Mouse (Mus musculus): ENCODE data around the gene Gm45844. TPM values are rescaled to one million over a fixed set of nuclear protein-coding genes. Genes with fewer than 3 reads are reported as not detected.
"Not testable (repeated sequence)": the region's sequence is repeated elsewhere in the genome, so short reads cannot be mapped to it uniquely, and the experiment has no call there.

Gm45844 gene
- polyA plus RNA-seq (2015; fragmentation: Nextera tagmentation; extraction: Ambion mirVana), result 4.6 and 4.9 TPM in 2 replicates

- WGBS, result 46% methylated on average over 45 of the region's 45 CpGs
- peak within 1 kb of the TSS; percentile 2; the same call in 1 of the 2 replicates for H3K9ac ChIP-seq
- peaks cover 10% of the 10 kb centered on the region for H3K36me3 ChIP-seq
Measured at GRCm38 (mm10) chr7:7277966-7278567, at the start of gene Gm45844. Gene Gm45844, minus strand, starts transcription at chr7:7278289.

GRCm38 (mm10) chr7:7295595-7295994 is 17.5 kb upstream of the Gm45844 start:
- Histone ChIP-seq H3K4me3 (no peak overlapping the region), H3K9ac (no peak overlapping the region), H3K27me3 (no peaks in the 10 kb centered on the region), H3K4me1 (0 out of 2 replicates have a peak, but pooled peaks cover 7% of the 10 kb centered on the region), H3K9me3 (no peaks in the 10 kb centered on the region), H3K36me3 (peaks cover 54% of the 10 kb centered on the region), H3K4me2 (replicated peaks) (no peak overlapping the region), H3K27ac (no peak overlapping the region)
- ATAC-seq (ENCODE audit: low FRiP score, low read depth), result no peak
- 80% methylated on average over 16 of the region's 16 CpGs for WGBS

More at GRCm38 (mm10) chr7:7277966-7278567, at the start of gene Gm45844:
- H3K27me3 ChIP-seq, H3K4me1 ChIP-seq, H3K9me3 ChIP-seq: not testable (repeated sequence)
- Histone ChIP-seq H3K4me3 (peak within 1 kb of the TSS; percentile 36), H3K4me2 (replicated peaks) (peak within 1 kb of the TSS; percentile 51), H3K27ac (peak within 1 kb of the TSS; percentile 22; the same call in 1 of the 2 replicates)
- ATAC-seq (ENCODE audit: low FRiP score, low read depth), result peak; percentile 100

GRCm38 (mm10) chr7:7281383-7281782 is 3.3 kb upstream of the Gm45844 start:
- no peak overlapping the region for H3K4me2 ChIP-seq (replicated peaks)
- H3K9ac ChIP-seq, result no peak overlapping the region
- peaks cover 3% of the 10 kb centered on the region for H3K9me3 ChIP-seq
- H3K4me1 ChIP-seq, result no peaks in the 10 kb centered on the region
- H3K27ac ChIP-seq, result no peak overlapping the region
- H3K4me3 ChIP-seq, result no peak overlapping the region
- 56% methylated on average over 1 of the region's 1 CpGs for WGBS
- H3K27me3 ChIP-seq, result no peaks in the 10 kb centered on the region
- ATAC-seq (ENCODE audit: low FRiP score, low read depth), result no peak
- peaks cover 29% of the 10 kb centered on the region for H3K36me3 ChIP-seq

GRCm38 (mm10) chr7:7277556-7277955 is 533 bp downstream of the Gm45844 start:
- H3K4me1 ChIP-seq, H3K36me3 ChIP-seq, H3K27me3 ChIP-seq, H3K9me3 ChIP-seq: not testable (repeated sequence)
- Histone ChIP-seq H3K9ac (peak overlapping the region; percentile 2; the same call in 1 of the 2 replicates), H3K4me2 (replicated peaks) (peak overlapping the region; percentile 51), H3K27ac (peak overlapping the region; percentile 22; the same call in 1 of the 2 replicates), H3K4me3 (peak overlapping the region; percentile 36)
- peak; percentile 64; the same call in 1 of the 2 replicates for ATAC-seq (ENCODE audit: low FRiP score, low read depth)
- WGBS, result 44% methylated on average over 24 of the region's 24 CpGs

GRCm38 (mm10) chr7:7247228-7247627 is 30.9 kb downstream of the Gm45844 start, which contains the start of gene Vmn2r29:
Gene Vmn2r29, minus strand, starts transcription at chr7:7247328.
- H3K27ac ChIP-seq; H3K27me3 ChIP-seq; H3K4me1 ChIP-seq; H3K4me2 ChIP-seq (replicated peaks); ATAC-seq (ENCODE audit: low FRiP score, low read depth); H3K36me3 ChIP-seq; H3K9me3 ChIP-seq; H3K4me3 ChIP-seq; H3K9ac ChIP-seq: not testable (repeated sequence)
- no CpG with 5 or more reads among the region's 1 CpGs for WGBS

GRCm38 (mm10) chr7:7209313-7210151 is 68.6 kb downstream of the Gm45844 start, which contains the start of gene Zfp772:
Gene Zfp772, minus strand, starts transcription at chr7:7209998.
- WGBS, result 2% methylated on average over 24 of the region's 24 CpGs

GRCm38 (mm10) chr7:7188191-7188942 is 89.7 kb downstream of the Gm45844 start:
- peaks cover 4% of the 10 kb centered on the region; the same call in 1 of the 2 replicates for H3K4me1 ChIP-seq
- whole genome bisulfite sequencing, result 10% methylated on average over 18 of the region's 18 CpGs
- H3K36me3 ChIP-seq, result peaks cover 2% of the 10 kb centered on the region
- peak; percentile 93 for ATAC-seq (ENCODE audit: low FRiP score, low read depth)
- peak overlapping the region; percentile 54 for H3K4me2 ChIP-seq (replicated peaks)
- H3K9me3 ChIP-seq, result no peaks in the 10 kb centered on the region
- no peak overlapping the region for H3K27ac ChIP-seq
- peak overlapping the region; percentile 54 for H3K4me3 ChIP-seq
- H3K27me3 ChIP-seq, result no peaks in the 10 kb centered on the region
- H3K9ac ChIP-seq, result peak overlapping the region; percentile 35; the same call in 1 of the 2 replicates

More at GRCm38 (mm10) chr7:7209313-7210151, 68.6 kb downstream of the Gm45844 start, which contains the start of gene Zfp772:
- H3K27ac ChIP-seq; H3K9me3 ChIP-seq; H3K27me3 ChIP-seq; ATAC-seq (ENCODE audit: low FRiP score, low read depth); H3K4me1 ChIP-seq: not testable (repeated sequence)
- peak within 1 kb of the TSS; percentile 65 for H3K9ac ChIP-seq
- H3K4me3 ChIP-seq, result peak within 1 kb of the TSS; percentile 56
- peaks cover 13% of the 10 kb centered on the region for H3K36me3 ChIP-seq
- H3K4me2 ChIP-seq (replicated peaks), result peak within 1 kb of the TSS; percentile 70

- peak overlapping the region; percentile 54 for H3K4me2 ChIP-seq (replicated peaks)
- H3K4me1 ChIP-seq, result peaks cover 4% of the 10 kb centered on the region; the same call in 1 of the 2 replicates
- ATAC-seq (ENCODE audit: low FRiP score, low read depth), result peak; percentile 64
- peak overlapping the region; percentile 54 for H3K4me3 ChIP-seq
- 39% methylated on average over 13 of the region's 13 CpGs for whole genome bisulfite sequencing
- H3K27ac ChIP-seq, result no peak overlapping the region
- H3K36me3 ChIP-seq, result peaks cover 10% of the 10 kb centered on the region
- no peaks in the 10 kb centered on the region for H3K27me3 ChIP-seq
- no peak overlapping the region for H3K9ac ChIP-seq
- no peaks in the 10 kb centered on the region for H3K9me3 ChIP-seq
Measured at GRCm38 (mm10) chr7:7187417-7188190, 90.5 kb downstream of the Gm45844 start.

GRCm38 (mm10) chr7:7185897-7186296 is 92.2 kb downstream of the Gm45844 start:
- no peak overlapping the region for H3K4me3 ChIP-seq
- H3K4me1 ChIP-seq, result peaks cover 4% of the 10 kb centered on the region; the same call in 1 of the 2 replicates
- H3K9ac ChIP-seq, result no peak overlapping the region
- H3K4me2 ChIP-seq (replicated peaks), result no peak overlapping the region
- H3K27ac ChIP-seq, result no peak overlapping the region
- peaks cover 26% of the 10 kb centered on the region for H3K36me3 ChIP-seq
- ATAC-seq (ENCODE audit: low FRiP score, low read depth), result 0 out of 2 replicates have a peak, but pooled peaks have one; percentile 3
- 59% methylated on average over 1 of the region's 1 CpGs for WGBS
- no peaks in the 10 kb centered on the region for H3K9me3 ChIP-seq
- no peaks in the 10 kb centered on the region for H3K27me3 ChIP-seq

GRCm38 (mm10) chr7:7171227-7172147 is 106.6 kb downstream of the Gm45844 start, which contains the start of gene Zfp418:
Gene Zfp418, plus strand, starts transcription at chr7:7171330.
- 1% methylated on average over 26 of the region's 26 CpGs for WGBS
- H3K4me1 ChIP-seq, result peaks cover 6% of the 10 kb centered on the region
- H3K9me3 ChIP-seq, result no peaks in the 10 kb centered on the region
- peak within 1 kb of the TSS; percentile 76 for H3K4me2 ChIP-seq (replicated peaks)
- H3K36me3 ChIP-seq, result peaks cover 12% of the 10 kb centered on the region
- peak within 1 kb of the TSS; percentile 74 for H3K4me3 ChIP-seq
- ATAC-seq (ENCODE audit: low FRiP score, low read depth), result peak; percentile 94
- peak within 1 kb of the TSS; percentile 69; the same call in 1 of the 2 replicates for H3K27ac ChIP-seq
- H3K9ac ChIP-seq, result peak within 1 kb of the TSS; percentile 79
- H3K27me3 ChIP-seq, result no peaks in the 10 kb centered on the region
